Mouse (Mus musculus) midbrain, embryonic 10.5 days (tissue): ENCODE results near the gene Etfb. TPM values are rescaled to one million over a fixed set of nuclear protein-coding genes. Genes with fewer than 3 reads are reported as not detected.

Experiments used
- DNase-seq: peaks from one replicate; pipeline ENCODE4 v3.0.0-alpha.2; 2017; ENCODE audit warnings: low spot score
- H3K27ac ChIP-seq: fragments of 300-500 bp; sonication (generic); replicated peaks from 2 replicates; pipeline ENCODE4 v1.5.1; 2016; ENCODE audit warnings: mild to moderate bottlenecking
- H3K27me3 ChIP-seq: fragments of 300-500 bp; sonication (generic); 2 replicates; pipeline ENCODE4 v1.6.1; 2016; ENCODE audit warnings: low read depth, mild to moderate bottlenecking; ENCODE audit not compliant: poor library complexity, severe bottlenecking
- H3K36me3 ChIP-seq: fragments of 300-500 bp; sonication (generic); 2 replicates; pipeline ENCODE4 v1.6.1; 2016; ENCODE audit warnings: mild to moderate bottlenecking, moderate library complexity
- H3K4me1 ChIP-seq: fragments of 300-500 bp; sonication (generic); 2 replicates; pipeline ENCODE4 v1.6.1; 2016
- H3K4me3 ChIP-seq: fragments of 300-500 bp; sonication (generic); 2 replicates; pipeline ENCODE4 v1.5.1; 2016; ENCODE audit warnings: mild to moderate bottlenecking, moderate library complexity
- H3K9me3 ChIP-seq: fragments of 300-500 bp; sonication (generic); replicated peaks from 2 replicates; pipeline ENCODE4 v1.6.1; 2016; ENCODE audit warnings: mild to moderate bottlenecking
- WGBS: fragments of 180-500 bp; shearing (Covaris S2); methylation state at CpG from one replicate; pipeline ENCODE4 v1.1.7; 2016; 5-methylcytosine and 5-hydroxymethylcytosine counted together
- microRNA-seq: library from miRNA; unstranded; fragments of <30 nt; microRNA quantifications from one replicate; pipeline ENCODE4, GENCODE M21; 2017
- polyA plus RNA-seq: library from polyadenylated mRNA; unstranded; fragments of >200 nt; fragmentation: Nextera tagmentation; extraction: Ambion mirVana; gene quantifications from 2 replicates; pipeline ENCODE4 v1.2.1, GENCODE M21; 2016

Gene Etfb
- polyA plus RNA-seq, 1 experiment from 2014 or later: 264 TPM

- no peak for DNase-seq
- 29% methylated on average over 10 of the region's 10 CpGs for whole genome bisulfite sequencing
- H3K36me3 ChIP-seq: peaks cover 3% of the 10 kb centered on the region; the same call in 1 of the 2 replicates
- peaks cover 2% of the 10 kb centered on the region for H3K4me1 ChIP-seq
- no peak overlapping the region for H3K4me3 ChIP-seq
- H3K27me3 ChIP-seq: peaks cover 8% of the 10 kb centered on the region
- no peaks in the 10 kb centered on the region for H3K9me3 ChIP-seq
- H3K27ac ChIP-seq: no peak overlapping the region
Observed at GRCm38 (mm10) chr7:43483236-43483635, 39.4 kb downstream of the Etfb start.

- DNase-seq: no peak
- peaks cover 14% of the 10 kb centered on the region for H3K27me3 ChIP-seq
- 50% methylated on average over 5 of the region's 5 CpGs for WGBS
- H3K9me3 ChIP-seq: no peaks in the 10 kb centered on the region
- peak overlapping the region; percentile 79 for H3K4me3 ChIP-seq
- 0 out of 2 replicates have a peak overlapping the region, but pooled peaks have one; percentile 17 for H3K27ac ChIP-seq
- no peaks in the 10 kb centered on the region for H3K36me3 ChIP-seq
- peaks cover 28% of the 10 kb centered on the region for H3K4me1 ChIP-seq
Observed at GRCm38 (mm10) chr7:43488646-43489045, 44.8 kb downstream of the Etfb start.

- peak; percentile 44 for DNase-seq
- Histone ChIP-seq H3K27me3 (peaks cover 15% of the 10 kb centered on the region), H3K4me3 (peak within 1 kb of the TSS; percentile 79), H3K4me1 (peaks cover 28% of the 10 kb centered on the region), H3K9me3 (no peaks in the 10 kb centered on the region), H3K27ac (peak within 1 kb of the TSS; percentile 93), H3K36me3 (no peaks in the 10 kb centered on the region)
- 2% methylated on average over 19 of the region's 41 CpGs for WGBS
Observed at GRCm38 (mm10) chr7:43489631-43490125, 45.8 kb downstream of the Etfb start, which contains the start of gene Iglon5. TSS of gene Iglon5 (minus strand) at chr7:43490075.

- H3K27ac ChIP-seq: peak overlapping the region; percentile 93
- H3K4me3 ChIP-seq: peak overlapping the region; percentile 79
- H3K27me3 ChIP-seq: peaks cover 21% of the 10 kb centered on the region
- no peaks in the 10 kb centered on the region for H3K9me3 ChIP-seq
- WGBS: under 1% methylated on average over 13 of the region's 13 CpGs
- H3K4me1 ChIP-seq: peaks cover 29% of the 10 kb centered on the region
- H3K36me3 ChIP-seq: no peaks in the 10 kb centered on the region
- DNase-seq: peak; percentile 87
Observed at GRCm38 (mm10) chr7:43490182-43490584, 46.3 kb downstream of the Etfb start.

- H3K27ac ChIP-seq: peak overlapping the region; percentile 93; the same call in 1 of the 2 replicates
- H3K4me3 ChIP-seq: peak overlapping the region; percentile 79
- H3K9me3 ChIP-seq: no peaks in the 10 kb centered on the region
- H3K36me3 ChIP-seq: no peaks in the 10 kb centered on the region
- 67% methylated on average over 9 of the region's 9 CpGs for WGBS
- DNase-seq: no peak
- H3K27me3 ChIP-seq: peaks cover 21% of the 10 kb centered on the region
- H3K4me1 ChIP-seq: peaks cover 33% of the 10 kb centered on the region
Observed at GRCm38 (mm10) chr7:43490861-43491260, 47.0 kb downstream of the Etfb start.

GRCm38 (mm10) chr7:43495343-43496021 is 51.6 kb downstream of the Etfb start:
- no peaks in the 10 kb centered on the region for H3K36me3 ChIP-seq
- WGBS: 17% methylated on average over 21 of the region's 21 CpGs
- DNase-seq: peak; percentile 59
- peaks cover 10% of the 10 kb centered on the region for H3K4me1 ChIP-seq
- H3K9me3 ChIP-seq: no peaks in the 10 kb centered on the region
- H3K27ac ChIP-seq: no peak overlapping the region
- H3K4me3 ChIP-seq: 0 out of 2 replicates have a peak overlapping the region, but pooled peaks have one; percentile 5
- H3K27me3 ChIP-seq: 0 out of 2 replicates have a peak, but pooled peaks cover 7% of the 10 kb centered on the region

Small RNA genes lying within 50 kb of the gene (microRNA-seq; reads per million reads assigned to microRNA genes)
- 1.5 reads per million for gene Mir7051

Other genes with a start within 250 kb of the Etfb start
- 10.5 and 11.2 TPM in 2 replicates for gene Zfp715, start 130.8 kb upstream of the Etfb start, polyA plus RNA-seq
- 0.09 and 0.29 TPM in 2 replicates for gene Siglecf, start 92.7 kb upstream of the Etfb start, polyA plus RNA-seq
- gene Siglecg, start 35.9 kb upstream of the Etfb start, polyA plus RNA-seq: 0.07 and 0.09 TPM in 2 replicates
- 0.14 and 0.15 TPM in 2 replicates for gene Lim2, start 16.4 kb upstream of the Etfb start, polyA plus RNA-seq
- not detected in 2 replicates for gene Nkg7, start 7.0 kb upstream of the Etfb start, polyA plus RNA-seq
- gene Cldnd2, start 3.3 kb upstream of the Etfb start, polyA plus RNA-seq: not detected in 2 replicates
- gene Gm45233, start within 50 bp of the Etfb start, polyA plus RNA-seq: not detected in 2 replicates
- gene Vsig10l, start 19.1 kb downstream of the Etfb start, polyA plus RNA-seq: 2.2 and 3.6 TPM in 2 replicates
- 0.70 and 2.0 TPM in 2 replicates for gene Iglon5, start 46.0 kb downstream of the Etfb start, polyA plus RNA-seq
- not detected in 2 replicates for gene 4931406B18Rik, start 61.9 kb downstream of the Etfb start, polyA plus RNA-seq
- gene Cd33, start 100.3 kb downstream of the Etfb start, polyA plus RNA-seq: 0.83 and 1.0 TPM in 2 replicates
- 4.7 and 5.9 TPM in 2 replicates for gene Zfp658, start 118.2 kb downstream of the Etfb start, polyA plus RNA-seq
- 14.6 and 16.6 TPM in 2 replicates for gene Zfp719, start 135.5 kb downstream of the Etfb start, polyA plus RNA-seq
- gene Zfp819, start 163.1 kb downstream of the Etfb start, polyA plus RNA-seq: 0.87 and 1.6 TPM in 2 replicates
- not detected in 2 replicates for gene Ceacam18, start 190.6 kb downstream of the Etfb start, polyA plus RNA-seq
- 0.16 and 0.66 TPM in 2 replicates for gene Siglece, start 216.1 kb downstream of the Etfb start, polyA plus RNA-seq
- 17.4 and 17.5 TPM in 2 replicates for gene Ctu1, start 227.9 kb downstream of the Etfb start, polyA plus RNA-seq
- gene Klk14, start 246.3 kb downstream of the Etfb start, polyA plus RNA-seq: not detected in 2 replicates